Mouse (Mus musculus): Measurements from ENCODE around the gene Rnf224. TPM values are rescaled to one million over a fixed set of nuclear protein-coding genes. Genes with fewer than 3 reads are reported as not detected.

Rnf224 gene
- total and polyA plus RNA-seq, 3 experiments = not detected

DNA sequence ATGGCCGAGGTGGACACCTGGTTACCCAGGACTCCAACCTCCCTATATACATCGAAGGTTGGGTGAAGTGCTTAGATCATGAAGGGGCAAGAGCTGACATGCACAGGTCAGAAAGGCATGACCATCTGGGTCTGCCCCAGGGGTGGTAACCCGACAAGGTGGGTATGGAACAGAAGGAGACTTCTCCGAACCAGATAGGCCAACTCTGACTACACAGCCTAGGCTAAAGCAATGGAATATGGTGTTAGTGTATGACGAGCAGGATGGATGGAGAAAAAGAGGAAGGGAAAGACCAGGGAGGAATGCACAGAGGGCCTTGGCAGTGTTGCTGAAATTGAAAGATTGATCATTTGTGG lies 50.0 kb downstream of the Rnf224 start:
- no peak overlapping the region for H3K27ac ChIP-seq

GRCm38 (mm10) chr2:25185625-25186574 lies 50.7 kb downstream of the Rnf224 start:
- 4% methylated on average over 64 of the region's 64 CpGs for WGBS
- peak; percentile 64 to 73 for DNase-seq
- no peaks in the 10 kb centered on the region for H3K79me2 ChIP-seq (replicated peaks; ENCODE audit: control insufficient read depth, insufficient read depth, low read length)
- H3K4me3 ChIP-seq = peak overlapping the region; percentile 39
- peaks cover 4% of the 10 kb centered on the region for H3K4me1 ChIP-seq (ENCODE audit: control insufficient read depth, insufficient read depth, low read length)
- intact Hi-C loops (cut with DNase I) = loop anchor here (1.0 kb wide), 1 partner anchor 59 kb away; no protein-coding TSS in a partner anchor
- peak overlapping the region; percentile 68 for H3K9ac ChIP-seq (ENCODE audit: low read depth, low read length)
- no peaks in the 10 kb centered on the region for H3K36me3 ChIP-seq (ENCODE audit: control insufficient read depth, insufficient read depth, low read length)
- H3K27me3 ChIP-seq (ENCODE audit: control insufficient read depth, insufficient read depth, low read length) = no peaks in the 10 kb centered on the region
- peak overlapping the region; percentile 71 for H3K27ac ChIP-seq
- TF ChIP-seq CTCF (IDR thresholded peaks at IDR 0.05) (peak; percentile 66), POLR2A (IDR thresholded peaks at IDR 0.05; ENCODE audit: insufficient read depth, low read depth, low read length) (0 out of 2 replicates have a peak, but pooled peaks have one; percentile 8), EP300 (IDR thresholded peaks at IDR 0.05; ENCODE audit: insufficient read depth, low read depth, low read length) (no peak)

More for the DNA sequence above, 50.0 kb downstream of the Rnf224 start:
- no peak for TF ChIP-seq CTCF (IDR thresholded peaks at IDR 0.05)
- no peak for TF ChIP-seq POLR2A (IDR thresholded peaks at IDR 0.05; ENCODE audit: insufficient read depth, low read depth, low read length)
- TF ChIP-seq EP300 (IDR thresholded peaks at IDR 0.05; ENCODE audit: insufficient read depth, low read depth, low read length) = no peak
- H3K36me3 ChIP-seq (ENCODE audit: control insufficient read depth, insufficient read depth, low read length) = no peaks in the 10 kb centered on the region
- no peak overlapping the region for H3K9ac ChIP-seq (ENCODE audit: low read depth, low read length)
- DNase-seq = no peak
- no peak overlapping the region for H3K4me3 ChIP-seq
- 61% methylated on average over 5 of the region's 5 CpGs for WGBS
- H3K4me1 ChIP-seq (ENCODE audit: control insufficient read depth, insufficient read depth, low read length) = peaks cover 4% of the 10 kb centered on the region
- no peaks in the 10 kb centered on the region for H3K79me2 ChIP-seq (replicated peaks; ENCODE audit: control insufficient read depth, insufficient read depth, low read length)
- H3K27me3 ChIP-seq (ENCODE audit: control insufficient read depth, insufficient read depth, low read length) = no peaks in the 10 kb centered on the region
- intact Hi-C loops (cut with DNase I) = loop anchor here (1.0 kb wide), 1 partner anchor 59 kb away; no protein-coding TSS in a partner anchor

GRCm38 (mm10) chr2:25184496-25184895 lies 52.1 kb downstream of the Rnf224 start:
- intact Hi-C loops (cut with DNase I) = loop anchor here (5.0 kb wide), 1 partner anchor 42 kb away; no protein-coding TSS in a partner anchor
- Histone ChIP-seq H3K27me3 (ENCODE audit: control insufficient read depth, insufficient read depth, low read length) (no peaks in the 10 kb centered on the region), H3K9ac (ENCODE audit: low read depth, low read length) (no peak overlapping the region), H3K4me1 (ENCODE audit: control insufficient read depth, insufficient read depth, low read length) (peaks cover 4% of the 10 kb centered on the region), H3K79me2 (replicated peaks; ENCODE audit: control insufficient read depth, insufficient read depth, low read length) (no peaks in the 10 kb centered on the region), H3K27ac (peak overlapping the region; percentile 71; the same call in 1 of the 2 replicates), H3K36me3 (ENCODE audit: control insufficient read depth, insufficient read depth, low read length) (no peaks in the 10 kb centered on the region), H3K4me3 (no peak overlapping the region)
- no peak for DNase-seq
- 86% methylated on average over 7 of the region's 7 CpGs for WGBS
- TF ChIP-seq CTCF (IDR thresholded peaks at IDR 0.05) (no peak), POLR2A (IDR thresholded peaks at IDR 0.05; ENCODE audit: insufficient read depth, low read depth, low read length) (no peak)

Other genes starting within 250 kb of the Rnf224 start
Only the 30 nearest of the 31 such genes appear.
- gene Nsmf, start 182.4 kb downstream of the Rnf224 start, total RNA-seq (2021) = 10 to 100 TPM; 12.4 to 13.3 TPM
- 46.9 and 49.8 TPM in 2 replicates for gene Nsmf, start 182.4 kb downstream of the Rnf224 start, polyA plus RNA-seq (2012; rRNA removed)
- not detected for gene Entpd8, start 156.5 kb downstream of the Rnf224 start, total RNA-seq (2021)
- gene Entpd8, start 156.5 kb downstream of the Rnf224 start, polyA plus RNA-seq (2012; rRNA removed) = not detected in 2 replicates
- gene Noxa1, start 141.6 kb downstream of the Rnf224 start, total RNA-seq (2021) = not detected
- gene Noxa1, start 141.6 kb downstream of the Rnf224 start, polyA plus RNA-seq (2012; rRNA removed) = not detected in 2 replicates
- gene Nrarp, start 56.0 kb downstream of the Rnf224 start, total RNA-seq (2021) = 1 to 10 TPM; 6.2 to 7.4 TPM
- gene Nrarp, start 56.0 kb downstream of the Rnf224 start, polyA plus RNA-seq (2012; rRNA removed) = 10.2 and 11.2 TPM in 2 replicates
- 1 to 10 TPM; 4.3 to 4.9 TPM for gene Tor4a, start 39.9 kb downstream of the Rnf224 start, total RNA-seq (2021)
- 6.8 and 9.4 TPM in 2 replicates for gene Tor4a, start 39.9 kb downstream of the Rnf224 start, polyA plus RNA-seq (2012; rRNA removed)
- gene Nelfb, start 25.3 kb downstream of the Rnf224 start, total RNA-seq (2021) = 10 to 100 TPM; 37.4 TPM
- 47.0 and 86.7 TPM in 2 replicates for gene Nelfb, start 25.3 kb downstream of the Rnf224 start, polyA plus RNA-seq (2012; rRNA removed)
- gene Stpg3, start 22.1 kb downstream of the Rnf224 start, total RNA-seq (2021) = not detected
- 0.20 TPM in 1 of 2 replicates, not detected in the other for gene Stpg3, start 22.1 kb downstream of the Rnf224 start, polyA plus RNA-seq (2012; rRNA removed)
- not detected for gene Fam166a, start 18.0 kb downstream of the Rnf224 start, total RNA-seq (2021)
- gene Fam166a, start 18.0 kb downstream of the Rnf224 start, polyA plus RNA-seq (2012; rRNA removed) = 0.21 TPM in 1 of 2 replicates, not detected in the other
- gene Tubb4b, start 12.1 kb downstream of the Rnf224 start, total RNA-seq (2021) = 100 to 1,000 TPM; 327 to 342 TPM
- 315 and 439 TPM in 2 replicates for gene Tubb4b, start 12.1 kb downstream of the Rnf224 start, polyA plus RNA-seq (2012; rRNA removed)
- gene Slc34a3, start 2.4 kb downstream of the Rnf224 start, total RNA-seq (2021) = not detected
- gene Slc34a3, start 2.4 kb downstream of the Rnf224 start, polyA plus RNA-seq (2012; rRNA removed) = not detected in 2 replicates
- gene Rnf208, start 5.5 kb upstream of the Rnf224 start, total RNA-seq (2021) = under 1 TPM; 0.47 to 0.61 TPM
- gene Rnf208, start 5.5 kb upstream of the Rnf224 start, polyA plus RNA-seq (2012; rRNA removed) = 1.5 and 2.4 TPM in 2 replicates
- not detected for gene Cysrt1, start 5.7 kb upstream of the Rnf224 start, total RNA-seq (2021)
- gene Cysrt1, start 5.7 kb upstream of the Rnf224 start, polyA plus RNA-seq (2012; rRNA removed) = not detected in 2 replicates
- gene AL732309.1, start 10.1 kb upstream of the Rnf224 start, total RNA-seq (2021) = 1 to 10 TPM in 1 of 2 experiments, under 1 TPM in 1; 0.68 to 1.8 TPM
- gene AL732309.1, start 10.1 kb upstream of the Rnf224 start, polyA plus RNA-seq (2012; rRNA removed) = 4.7 and 6.1 TPM in 2 replicates
- 10 to 100 TPM; 13.1 to 14.1 TPM for gene Tmem203, start 18.7 kb upstream of the Rnf224 start, total RNA-seq (2021)
- gene Tmem203, start 18.7 kb upstream of the Rnf224 start, polyA plus RNA-seq (2012; rRNA removed) = 18.2 and 22.2 TPM in 2 replicates
- 1 to 10 TPM; 5.9 to 6.7 TPM for gene Tprn, start 25.8 kb upstream of the Rnf224 start, total RNA-seq (2021)
- 7.5 and 9.9 TPM in 2 replicates for gene Tprn, start 25.8 kb upstream of the Rnf224 start, polyA plus RNA-seq (2012; rRNA removed)
- gene Ssna1, start 35.7 kb upstream of the Rnf224 start, total RNA-seq (2021) = 10 to 100 TPM; 39.7 to 41.5 TPM
- 33.1 and 36.3 TPM in 2 replicates for gene Ssna1, start 35.7 kb upstream of the Rnf224 start, polyA plus RNA-seq (2012; rRNA removed)
- 10 to 100 TPM; 36.0 to 36.3 TPM for gene Anapc2, start 35.7 kb upstream of the Rnf224 start, total RNA-seq (2021)
- 57.2 and 68.2 TPM in 2 replicates for gene Anapc2, start 35.7 kb upstream of the Rnf224 start, polyA plus RNA-seq (2012; rRNA removed)
- not detected for gene Tmem210, start 51.4 kb upstream of the Rnf224 start, total RNA-seq (2021)
- 0.27 and 0.44 TPM in 2 replicates for gene Tmem210, start 51.4 kb upstream of the Rnf224 start, polyA plus RNA-seq (2012; rRNA removed)
- gene Lrrc26, start 53.1 kb upstream of the Rnf224 start, total RNA-seq (2021) = not detected
- 2.9 TPM in 1 of 2 replicates, not detected in the other for gene Lrrc26, start 53.1 kb upstream of the Rnf224 start, polyA plus RNA-seq (2012; rRNA removed)
- gene Grin1, start 82.4 kb upstream of the Rnf224 start, total RNA-seq (2021) = not detected
- gene Grin1, start 82.4 kb upstream of the Rnf224 start, polyA plus RNA-seq (2012; rRNA removed) = 0.18 and 0.41 TPM in 2 replicates
- 10 to 100 TPM; 21.6 to 22.5 TPM for gene Man1b1, start 95.6 kb upstream of the Rnf224 start, total RNA-seq (2021)
- gene Man1b1, start 95.6 kb upstream of the Rnf224 start, polyA plus RNA-seq (2012; rRNA removed) = 8.2 and 9.9 TPM in 2 replicates
- gene Dpp7, start 119.6 kb upstream of the Rnf224 start, total RNA-seq (2021) = 1 to 10 TPM; 4.8 to 5.4 TPM
- 11.4 and 11.8 TPM in 2 replicates for gene Dpp7, start 119.6 kb upstream of the Rnf224 start, polyA plus RNA-seq (2012; rRNA removed)
- gene Uap1l1, start 128.9 kb upstream of the Rnf224 start, total RNA-seq (2021) = 1 to 10 TPM; 7.2 to 7.9 TPM
- 7.6 and 8.3 TPM in 2 replicates for gene Uap1l1, start 128.9 kb upstream of the Rnf224 start, polyA plus RNA-seq (2012; rRNA removed)
- not detected for gene Sapcd2, start 135.5 kb upstream of the Rnf224 start, total RNA-seq (2021)
- 0.20 and 0.26 TPM in 2 replicates for gene Sapcd2, start 135.5 kb upstream of the Rnf224 start, polyA plus RNA-seq (2012; rRNA removed)
- gene Entpd2, start 159.1 kb upstream of the Rnf224 start, total RNA-seq (2021) = 10 to 100 TPM; 11.1 to 13.5 TPM
- gene Entpd2, start 159.1 kb upstream of the Rnf224 start, polyA plus RNA-seq (2012; rRNA removed) = 36.3 and 37.1 TPM in 2 replicates
- 10 to 100 TPM; 21.3 to 30.4 TPM for gene Npdc1, start 162.6 kb upstream of the Rnf224 start, total RNA-seq (2021)
- 47.8 and 52.2 TPM in 2 replicates for gene Npdc1, start 162.6 kb upstream of the Rnf224 start, polyA plus RNA-seq (2012; rRNA removed)
- under 1 TPM in 1 of 2 experiments, not detected in 1; 0.11 TPM for gene Fut7, start 186.5 kb upstream of the Rnf224 start, total RNA-seq (2021)
- 0.43 TPM in 1 of 2 replicates, not detected in the other for gene Fut7, start 186.5 kb upstream of the Rnf224 start, polyA plus RNA-seq (2012; rRNA removed)
- gene Abca2, start 191.9 kb upstream of the Rnf224 start, total RNA-seq (2021) = 10 to 100 TPM; 36.1 to 41.1 TPM
- 43.4 and 44.2 TPM in 2 replicates for gene Abca2, start 191.9 kb upstream of the Rnf224 start, polyA plus RNA-seq (2012; rRNA removed)
- 1 to 10 TPM; 1.4 to 1.8 TPM for gene Clic3, start 220.1 kb upstream of the Rnf224 start, total RNA-seq (2021)
- gene Clic3, start 220.1 kb upstream of the Rnf224 start, polyA plus RNA-seq (2012; rRNA removed) = 4.8 and 7.4 TPM in 2 replicates
- 10 to 100 TPM; 17.7 to 20.6 TPM for gene Paxx, start 224.3 kb upstream of the Rnf224 start, total RNA-seq (2021)
- 32.8 and 36.8 TPM in 2 replicates for gene Paxx, start 224.3 kb upstream of the Rnf224 start, polyA plus RNA-seq (2012; rRNA removed)

Data from heart, adult 2 months (tissue).